Mouse (Mus musculus) cerebellum, postnatal 25 days (tissue): ENCODE measurements around the gene Iqgap1.
A peak's percentile ranks its signal among the peaks of the same experiment; 100 is the strongest.

Source experiments
- DNase-seq, 2 experiments: peaks; one replicate each; pipeline ENCODE4 v3.0.0; 2021; ENCODE audit warnings: mixed read lengths in 2 of 2

Iqgap1 gene

DNA sequence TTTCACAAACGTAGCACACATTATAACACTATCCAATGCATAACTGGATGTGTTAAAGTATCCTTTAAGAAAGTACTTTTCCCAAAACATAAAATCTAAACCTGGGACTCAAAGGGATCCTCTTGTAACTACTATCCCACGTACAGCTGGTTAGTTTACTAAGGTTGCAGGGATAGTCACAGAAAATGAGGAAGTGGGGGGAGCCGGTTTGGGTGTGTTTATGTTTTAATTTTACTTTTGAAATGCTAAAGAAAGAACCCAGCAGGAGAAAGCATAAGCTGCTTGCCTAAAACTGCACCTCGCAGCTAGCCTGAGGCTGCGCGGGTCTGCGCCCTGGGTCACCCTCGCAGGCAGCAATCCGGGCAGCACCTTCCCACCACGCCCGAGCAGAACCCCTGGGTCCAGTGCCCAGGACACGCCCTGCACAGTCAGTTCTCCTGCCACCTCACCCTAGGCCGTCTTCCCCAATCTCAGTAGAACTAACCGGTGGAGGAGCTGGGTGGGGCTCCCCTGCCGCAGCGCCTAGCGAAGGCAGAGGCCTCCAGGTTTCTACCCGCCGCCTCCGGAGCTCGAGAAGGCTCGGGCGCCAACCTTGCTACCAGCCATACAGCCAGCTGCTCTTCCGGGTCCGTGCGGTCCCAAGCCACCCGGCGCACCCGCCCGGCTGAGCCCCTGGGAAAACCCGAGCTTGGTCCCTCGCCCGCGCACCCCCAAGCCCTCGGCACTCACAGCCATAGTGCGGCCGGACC, 23.2 kb downstream of the Iqgap1 start:
- no peak for DNase-seq

DNA sequence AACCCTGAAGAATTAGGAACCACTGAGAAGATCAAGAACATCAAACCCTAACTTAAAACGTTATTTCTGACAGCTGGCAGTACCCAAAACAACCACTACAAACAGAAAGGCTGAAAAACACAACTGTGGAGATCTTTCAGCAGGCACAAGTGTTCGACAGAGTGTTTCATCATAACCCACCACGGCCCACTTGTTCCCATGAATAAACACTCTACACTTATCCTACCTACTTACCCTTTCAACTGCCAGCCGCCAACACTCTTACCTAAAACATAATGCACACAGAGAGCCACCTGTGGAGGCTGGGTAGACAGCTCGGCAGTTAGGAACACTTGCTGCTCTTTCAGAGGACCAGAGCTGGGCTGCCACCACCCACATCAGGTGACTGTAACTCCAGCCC, 26.5 kb downstream of the Iqgap1 start:
- no peak for DNase-seq

DNA sequence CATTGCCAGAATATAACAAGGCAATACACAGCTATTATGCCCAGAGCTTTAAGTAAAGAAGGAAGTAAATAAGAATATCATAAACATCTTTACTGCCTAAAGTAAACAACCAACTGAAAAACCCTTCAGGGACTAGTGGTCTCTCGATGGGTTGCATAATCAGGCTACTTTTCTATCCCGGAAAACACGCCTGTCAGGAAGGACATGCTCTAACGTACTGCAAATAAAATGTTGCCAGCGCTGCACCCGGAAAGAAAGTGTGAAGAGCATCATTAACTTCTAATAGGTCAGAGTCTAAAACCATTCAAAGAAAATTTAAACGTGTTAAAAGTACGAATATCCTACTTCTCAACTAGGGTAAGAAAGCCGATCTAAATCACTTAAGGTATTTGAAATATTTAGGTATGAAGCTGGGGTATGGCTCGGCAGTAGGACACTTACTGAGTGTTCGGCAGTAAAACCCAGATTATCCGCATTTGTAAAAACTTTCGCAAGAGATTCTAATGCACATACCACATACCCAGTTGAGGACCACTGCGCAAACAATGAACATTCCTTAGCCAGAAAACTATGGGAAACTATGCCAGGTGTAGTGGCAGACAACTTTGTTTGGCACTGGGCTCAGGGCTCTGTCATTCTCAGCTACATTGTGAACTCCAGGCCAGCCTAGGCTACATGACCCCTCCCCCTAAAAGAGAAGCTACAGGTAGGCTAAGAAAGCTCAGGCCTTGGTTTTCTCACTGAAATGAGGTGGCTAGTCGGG, 28.8 kb downstream of the Iqgap1 start:
- no peak for DNase-seq

DNA sequence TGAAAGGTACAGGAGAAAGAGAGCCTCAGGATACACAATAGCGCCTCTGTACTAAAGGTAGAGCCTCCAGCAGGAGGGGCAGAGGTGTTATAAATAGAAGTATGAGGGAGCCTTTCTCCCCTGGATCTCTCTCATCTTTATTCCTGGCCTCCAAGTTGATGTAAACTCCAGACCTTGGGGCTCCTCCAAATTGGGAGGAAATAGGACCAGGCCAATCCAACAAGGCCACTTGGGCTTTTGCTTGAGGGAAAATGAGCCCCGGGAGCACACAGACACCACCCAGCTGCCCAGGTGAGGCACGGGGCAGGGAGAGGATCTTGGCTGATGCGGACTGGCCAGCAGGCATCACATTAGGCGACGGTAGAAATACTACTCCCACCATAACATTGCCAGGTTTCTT, 29.5 kb downstream of the Iqgap1 start:
- no peak for DNase-seq

DNA sequence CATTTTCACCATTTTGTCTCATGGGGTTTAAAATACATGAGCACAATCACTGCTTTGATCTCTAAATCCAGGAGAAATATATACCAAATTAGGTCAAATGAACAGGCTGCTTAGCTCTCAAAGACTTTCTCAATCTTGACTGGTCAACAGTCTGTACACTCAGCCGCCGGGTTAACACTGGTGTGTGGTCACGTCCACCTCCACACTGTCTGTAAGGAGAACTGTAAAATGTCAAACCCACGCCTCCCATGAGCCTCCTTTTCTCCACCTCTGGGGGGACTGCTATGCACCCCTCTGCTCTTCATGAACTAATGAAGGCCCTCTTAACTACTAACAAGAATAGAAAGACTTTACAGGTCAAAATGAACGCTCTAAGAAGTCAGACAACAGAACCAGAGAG, 36.2 kb downstream of the Iqgap1 start:
- DNase-seq, result no peak

DNA sequence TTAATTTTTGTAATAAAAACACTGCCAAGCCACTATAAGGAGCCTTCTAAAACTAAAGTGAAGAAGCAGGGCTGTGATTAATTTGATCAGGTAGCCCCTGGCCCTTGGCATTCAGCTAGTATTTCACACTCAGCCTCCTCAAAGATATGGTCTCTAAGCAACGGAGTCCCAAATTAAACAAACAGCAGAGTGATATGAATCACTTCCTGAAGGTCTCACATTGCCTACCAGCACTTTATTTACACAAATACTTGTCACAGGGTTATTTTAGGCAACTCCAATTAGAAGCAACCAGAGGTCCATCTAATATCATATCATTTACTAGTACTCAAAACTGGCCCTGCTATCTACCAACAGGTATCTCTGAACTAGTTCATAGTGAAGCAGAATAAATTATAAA, 36.7 kb downstream of the Iqgap1 start:
- no peak for DNase-seq

DNA sequence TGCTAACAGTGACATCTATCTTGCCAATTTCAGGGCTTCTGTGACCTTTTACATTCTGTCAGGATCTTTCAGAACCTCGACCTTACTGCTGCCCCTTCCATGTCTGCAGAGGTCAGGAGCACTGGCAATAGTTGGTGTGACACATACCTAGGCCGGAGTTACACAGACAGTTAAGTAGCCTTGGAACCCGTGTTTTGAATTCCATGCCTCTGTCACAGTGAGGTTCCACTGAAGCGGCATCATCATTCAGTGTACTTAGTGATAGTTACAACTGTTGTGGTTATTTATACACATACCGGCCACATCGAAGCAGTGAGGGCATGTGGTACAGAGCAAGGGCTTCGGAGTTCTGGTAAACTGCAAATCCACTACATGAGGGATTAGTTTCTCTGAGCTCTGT, 37.8 kb downstream of the Iqgap1 start:
- no peak for DNase-seq

DNA sequence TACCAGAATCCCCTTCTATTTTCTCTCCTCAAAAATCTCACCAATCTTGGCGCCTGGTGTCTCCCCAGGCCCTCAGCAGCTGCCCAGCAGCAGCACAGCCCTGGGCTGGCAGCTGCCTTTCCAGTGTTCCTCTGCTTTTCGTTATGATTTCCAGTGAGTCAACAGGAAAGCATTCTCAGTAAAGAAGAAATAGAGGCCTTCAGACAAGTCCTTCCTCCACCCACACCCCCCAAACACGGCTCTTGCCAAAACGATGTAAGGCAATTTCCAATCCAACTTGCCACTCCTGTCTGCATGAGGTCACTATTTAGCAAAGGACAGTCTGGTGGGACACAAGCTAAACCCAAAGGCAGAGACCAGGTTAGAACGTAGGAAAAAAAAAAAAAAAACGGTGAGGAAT, 39.0 kb downstream of the Iqgap1 start:
- no peak for DNase-seq

DNA sequence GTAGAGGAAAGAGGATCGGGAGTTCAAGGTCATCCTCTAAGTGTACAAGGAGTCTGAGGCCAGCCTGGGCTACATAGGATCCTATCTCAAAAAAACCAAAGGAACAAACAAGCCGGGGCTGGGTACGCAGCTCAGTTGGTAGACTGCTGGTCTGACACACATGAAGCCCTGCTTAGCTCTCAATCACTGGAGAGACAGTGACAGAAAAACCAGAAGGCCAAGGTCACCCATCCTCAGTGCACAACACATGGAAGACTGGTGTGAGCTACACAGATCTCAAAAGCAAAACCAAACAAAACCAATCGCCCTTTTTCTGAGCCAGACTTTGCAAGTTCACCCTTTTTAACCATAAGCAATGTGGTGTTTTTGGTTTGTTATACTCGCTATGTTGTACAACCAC, 41.9 kb downstream of the Iqgap1 start:
- no peak for DNase-seq

DNA sequence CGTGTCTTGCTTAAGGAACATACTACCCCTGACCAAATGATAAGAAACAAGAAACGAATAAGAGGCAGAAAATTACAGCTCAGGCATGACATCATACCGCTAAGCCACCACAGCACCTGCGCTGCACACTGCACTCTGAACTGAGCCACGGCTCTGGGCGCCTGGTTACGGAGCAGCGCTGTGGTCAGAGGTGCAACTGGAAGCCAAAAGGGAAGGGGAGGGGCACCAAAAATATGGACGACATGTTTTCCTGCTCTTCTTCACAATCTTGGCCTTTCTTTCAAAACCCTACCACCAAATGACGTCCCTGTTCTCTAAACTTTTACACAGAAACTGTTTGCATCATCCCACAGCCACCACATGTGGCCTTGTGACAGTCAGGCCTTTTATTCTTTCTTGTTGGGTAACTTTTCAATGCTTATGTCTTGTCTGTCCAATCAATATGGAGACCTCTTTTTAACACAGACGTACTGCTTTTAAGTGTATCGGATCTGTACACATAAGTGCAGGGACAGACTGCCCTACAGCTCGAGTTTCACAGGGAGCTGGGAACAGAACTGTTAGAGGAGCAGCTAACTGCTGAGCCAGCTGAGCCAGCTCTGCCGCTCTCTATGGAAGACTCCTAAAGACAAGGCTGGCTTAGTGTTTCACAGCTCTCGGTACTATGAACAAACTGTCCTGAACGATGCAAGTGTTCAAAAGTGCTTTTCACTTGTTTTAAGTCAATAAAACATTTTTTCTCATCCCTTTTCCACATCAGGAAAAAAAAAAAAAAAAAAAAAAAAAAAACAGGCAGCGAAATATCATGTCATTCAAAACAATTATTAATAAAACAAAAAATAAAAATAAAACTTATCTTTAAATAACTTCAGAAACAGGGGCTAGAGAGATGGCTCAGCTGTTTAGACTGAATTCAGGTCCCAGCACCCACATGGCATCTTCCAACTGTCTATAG, 43.3 kb downstream of the Iqgap1 start:
- DNase-seq, result no peak

DNA sequence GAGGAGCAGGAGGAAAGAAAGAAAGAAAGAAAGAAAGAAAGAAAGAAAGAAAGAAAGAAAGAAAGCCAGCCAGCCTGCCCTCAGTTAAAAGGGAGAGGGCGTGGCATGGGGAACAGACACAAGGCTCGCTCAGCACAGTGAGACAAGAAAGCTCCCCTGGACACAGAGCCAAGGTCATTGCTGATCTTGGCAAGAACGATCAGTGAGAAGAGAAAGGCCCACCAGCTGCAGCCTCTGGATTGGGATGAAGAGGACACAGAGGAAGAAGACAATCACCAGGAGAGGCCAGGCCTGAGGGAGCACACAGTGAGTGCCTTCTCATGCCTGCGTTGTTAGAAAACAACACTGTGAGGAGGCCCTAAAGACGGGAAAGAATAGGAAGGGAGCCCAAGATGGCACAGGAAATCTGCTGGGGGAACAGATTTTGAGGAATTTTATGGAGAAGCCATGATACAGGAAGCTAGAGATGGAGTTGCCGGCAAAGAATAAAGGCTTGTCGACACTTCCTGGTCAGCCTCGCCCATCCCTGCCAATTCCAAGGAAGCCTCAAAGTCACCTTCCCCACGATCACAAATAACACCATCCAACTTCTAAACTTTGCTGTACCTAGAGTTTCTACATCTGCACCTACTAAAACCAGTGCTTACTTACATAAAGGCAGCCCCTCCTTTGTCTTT, 44.2 kb downstream of the Iqgap1 start:
- DNase-seq, result no peak

DNA sequence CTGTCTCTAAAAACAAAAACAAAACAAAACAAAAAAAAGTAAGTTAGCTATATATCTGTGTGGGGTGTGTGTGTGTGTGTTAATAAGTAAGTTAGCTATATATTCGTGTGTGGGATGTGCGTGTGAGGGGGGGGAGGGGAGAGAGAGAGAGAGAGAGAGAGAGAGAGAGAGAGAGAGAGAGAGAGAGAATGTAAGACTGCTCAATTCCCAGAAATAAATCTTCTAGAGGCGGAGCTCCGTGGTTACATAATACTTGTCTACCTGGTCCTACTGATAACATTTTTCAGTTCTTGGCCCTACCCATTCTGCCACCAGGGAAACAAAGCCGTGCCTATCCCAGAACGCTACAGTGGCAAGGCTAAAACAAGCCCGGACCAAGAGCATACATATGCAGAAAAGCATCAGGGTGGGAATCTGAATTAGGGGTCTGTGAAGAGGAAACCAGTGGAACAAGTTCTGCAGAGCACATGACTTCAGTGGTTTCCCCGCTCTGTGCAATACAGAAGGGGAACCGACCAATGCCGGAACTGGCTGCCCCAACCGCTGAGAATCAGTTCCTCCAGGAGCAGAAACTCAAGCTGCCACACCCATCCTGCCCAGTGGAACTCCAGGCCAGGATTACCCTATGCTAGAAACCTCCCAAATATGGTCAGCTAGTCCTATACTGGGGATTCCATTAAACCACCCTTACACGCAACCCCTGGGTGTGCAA, 46.7 kb downstream of the Iqgap1 start:
- no peak for DNase-seq

DNA sequence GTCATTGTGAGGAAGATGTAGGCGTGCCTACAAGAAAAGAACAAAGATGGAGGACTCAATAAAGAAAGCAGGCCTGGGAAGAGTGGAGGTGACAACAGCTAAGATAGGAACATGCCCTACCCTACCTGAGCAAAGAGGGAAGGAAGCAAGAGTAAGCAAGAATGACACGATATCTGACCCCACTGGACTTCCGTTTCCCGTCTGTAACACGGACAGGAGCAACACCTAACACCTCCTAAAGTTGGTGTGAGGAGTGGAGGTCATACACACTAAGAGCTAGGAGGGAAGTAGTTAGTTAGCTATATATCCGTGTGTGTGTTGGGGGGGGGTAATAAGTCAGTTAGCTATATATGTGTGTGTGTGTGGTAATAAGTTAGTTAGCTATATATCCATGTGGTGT, 47.4 kb downstream of the Iqgap1 start:
- no peak for DNase-seq

DNA sequence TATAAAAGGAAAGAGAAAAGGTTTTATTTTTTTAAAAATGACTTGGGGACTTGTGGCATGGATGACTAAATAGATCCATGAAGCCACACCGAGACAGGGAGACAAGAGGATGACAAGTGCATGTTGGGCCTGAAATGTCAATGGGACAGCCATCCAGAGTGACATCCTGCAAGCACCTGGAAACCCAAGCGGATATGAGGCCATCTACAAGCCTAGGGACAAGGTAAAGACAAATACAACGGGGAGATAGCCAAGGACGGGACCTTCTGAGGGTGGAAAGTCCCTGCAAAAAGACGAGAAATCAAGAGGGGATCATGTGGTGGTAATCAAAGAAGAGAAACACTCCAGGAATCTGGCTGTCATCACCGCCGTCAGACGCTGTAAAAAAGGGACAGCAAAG, 48.6 kb downstream of the Iqgap1 start:
- DNase-seq, result no peak

DNA sequence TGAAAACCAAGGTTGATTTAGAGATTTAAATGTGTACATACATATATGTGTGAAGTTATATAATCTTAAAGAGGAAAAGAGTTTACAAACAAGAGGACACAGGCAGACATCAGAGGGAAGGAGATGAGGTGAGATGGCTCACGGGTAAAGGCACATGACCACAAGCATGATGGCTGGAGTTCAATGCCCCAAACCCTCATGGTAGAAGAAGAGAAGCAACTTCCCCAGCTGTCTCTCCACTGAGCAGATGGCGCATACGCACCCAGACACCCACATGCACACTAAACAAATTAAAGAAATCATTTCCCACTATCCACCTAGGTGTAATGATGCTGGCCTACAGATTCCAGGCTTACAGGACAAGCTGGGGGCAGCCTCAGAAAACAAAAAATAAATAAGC, 49.7 kb downstream of the Iqgap1 start:
- no peak for DNase-seq

DNA sequence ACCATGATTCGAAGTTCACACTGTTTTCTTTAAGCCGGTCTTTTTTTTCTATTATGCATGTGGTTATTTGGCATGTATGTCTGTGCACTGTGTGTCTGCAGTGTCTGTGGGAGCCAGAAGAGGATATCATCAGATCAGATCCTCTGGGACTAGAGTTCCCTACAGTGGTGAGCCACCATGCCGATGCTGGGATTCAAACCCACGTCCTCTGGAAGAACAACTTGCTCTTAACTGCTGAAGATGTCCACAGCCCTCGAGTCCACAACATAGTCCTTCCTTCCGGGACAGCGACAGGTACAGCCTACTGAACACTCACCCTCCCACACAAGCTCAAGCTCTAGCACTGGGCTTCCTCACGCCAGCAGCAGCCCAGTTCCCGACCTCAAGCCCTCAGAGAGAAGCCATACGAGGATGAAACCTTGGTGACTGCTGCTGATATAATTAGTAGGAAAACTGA, 50.3 kb downstream of the Iqgap1 start:
- no peak for DNase-seq

DNA sequence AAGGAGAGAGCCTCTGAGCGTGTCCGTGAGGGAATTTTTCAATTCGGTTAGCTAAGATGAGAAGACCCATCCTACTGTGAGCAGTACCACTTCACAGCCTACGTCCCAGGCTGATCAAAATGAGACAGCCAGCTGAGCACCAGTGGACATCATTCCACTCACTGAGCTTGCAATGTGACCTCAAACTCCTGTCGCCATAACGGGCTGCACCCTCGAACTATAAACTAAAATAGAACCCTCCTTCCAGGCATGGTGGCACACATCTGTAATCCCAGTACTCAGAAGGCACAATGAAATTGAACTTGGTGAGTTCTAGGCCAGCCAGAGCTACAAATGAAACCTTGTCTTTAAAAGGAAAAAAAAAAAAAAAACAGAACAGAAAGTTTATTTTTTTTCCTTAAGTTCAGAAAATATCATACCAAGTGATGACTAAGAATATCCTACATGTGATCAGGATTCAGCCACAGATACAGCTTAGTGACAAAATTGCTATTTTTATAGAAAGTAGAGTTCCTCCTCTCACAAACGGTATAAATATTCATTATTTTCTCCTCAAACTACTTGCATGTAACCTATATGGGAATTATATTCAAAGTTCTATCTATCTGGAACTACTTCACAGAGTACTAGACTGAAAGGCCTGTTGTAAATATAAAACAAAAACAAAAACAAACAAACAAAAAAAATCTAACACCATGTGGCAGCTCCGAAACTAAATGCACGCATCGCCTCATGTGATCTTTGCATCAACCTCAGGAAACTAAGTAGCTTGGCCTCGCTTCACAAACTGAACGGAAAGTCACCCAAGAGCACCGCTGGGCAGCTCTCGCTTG, 50.9 kb downstream of the Iqgap1 start:
- no peak for DNase-seq

DNA sequence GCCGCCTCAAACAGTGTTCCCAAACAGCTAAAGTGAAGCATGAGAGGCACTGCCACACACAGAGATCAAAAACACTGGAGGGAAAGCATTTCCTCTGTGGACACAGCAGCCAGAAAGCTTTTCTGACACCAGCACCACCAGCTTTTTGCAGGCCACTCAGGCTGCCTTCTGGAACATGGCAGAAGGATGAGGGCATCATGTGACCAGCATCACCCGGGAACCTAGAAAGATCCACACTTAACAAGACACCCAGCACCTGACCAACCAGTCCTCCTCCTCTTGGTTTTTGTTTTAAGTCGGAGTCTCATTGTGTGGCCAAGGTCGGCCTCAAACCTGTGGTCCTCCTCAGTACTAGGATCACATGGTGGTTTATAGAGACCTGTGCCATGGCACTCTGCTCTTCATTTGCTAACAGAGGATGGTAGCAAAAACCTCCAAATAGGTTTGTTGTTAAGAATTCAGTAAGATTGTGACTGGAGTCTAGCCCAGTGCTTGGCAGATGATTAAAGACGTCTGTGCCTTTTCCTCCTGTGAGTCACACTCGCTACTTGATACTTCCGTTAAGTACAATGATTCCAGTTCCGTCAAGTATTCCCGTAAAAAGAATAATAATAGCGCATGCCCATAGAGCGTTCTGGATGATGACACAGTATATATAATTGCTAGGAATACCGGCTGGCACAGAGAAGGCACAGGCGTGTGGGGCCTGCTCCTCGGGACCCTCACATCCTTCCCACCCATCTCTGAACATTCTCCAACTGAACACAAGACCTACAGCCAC, 51.8 kb downstream of the Iqgap1 start:
- no peak for DNase-seq

DNA sequence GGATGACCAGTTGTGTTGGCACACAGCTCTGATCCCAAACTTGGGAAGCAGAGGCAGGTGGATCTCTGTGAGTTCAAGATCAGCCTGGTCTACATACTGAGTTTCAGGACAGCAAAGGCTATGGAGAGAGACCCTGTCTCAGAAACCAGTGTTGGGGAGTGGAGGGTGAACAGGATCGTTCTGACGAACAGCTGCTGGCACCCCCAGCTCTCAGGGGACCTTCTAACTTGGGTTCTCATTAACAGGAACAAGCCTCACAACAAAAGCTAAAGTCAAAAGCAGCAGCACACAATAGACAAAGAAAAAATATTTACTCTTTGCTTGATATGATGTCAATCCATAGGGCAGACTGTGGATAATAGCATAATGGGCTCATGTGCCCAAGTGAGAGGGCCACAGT, 55.3 kb downstream of the Iqgap1 start:
- DNase-seq, result no peak

DNA sequence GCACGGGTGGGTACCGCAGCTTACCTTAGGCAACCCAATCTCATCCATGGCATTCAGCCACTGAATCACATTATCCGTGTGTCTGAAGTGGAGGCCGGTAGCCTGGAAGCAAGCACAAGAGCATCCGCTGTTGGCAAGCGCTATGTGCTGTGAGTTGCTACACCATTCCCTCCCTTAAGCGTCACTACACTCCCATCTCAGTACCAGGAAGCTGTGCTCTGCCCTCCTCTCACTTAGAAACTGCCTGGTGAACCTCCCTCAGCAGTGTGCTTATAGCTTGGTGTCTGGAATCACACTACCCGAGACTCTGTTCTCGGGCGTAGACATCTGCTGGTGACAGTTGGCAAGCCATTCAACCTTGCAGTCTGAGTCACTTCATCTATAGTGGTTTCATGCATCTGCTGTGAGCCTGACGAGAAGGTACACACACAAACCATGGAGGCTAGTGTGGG, 58.9 kb downstream of the Iqgap1 start:
- peak; percentile 63 for DNase-seq
